Mouse (Mus musculus): ENCODE measurements at regions not wholly inside any gene's neighbourhood (a gene's known extent, or its start where the extent isn't known, plus 50 kb on each side); places are given as distances from the start of the nearest gene placed in this dataset.

DNA sequence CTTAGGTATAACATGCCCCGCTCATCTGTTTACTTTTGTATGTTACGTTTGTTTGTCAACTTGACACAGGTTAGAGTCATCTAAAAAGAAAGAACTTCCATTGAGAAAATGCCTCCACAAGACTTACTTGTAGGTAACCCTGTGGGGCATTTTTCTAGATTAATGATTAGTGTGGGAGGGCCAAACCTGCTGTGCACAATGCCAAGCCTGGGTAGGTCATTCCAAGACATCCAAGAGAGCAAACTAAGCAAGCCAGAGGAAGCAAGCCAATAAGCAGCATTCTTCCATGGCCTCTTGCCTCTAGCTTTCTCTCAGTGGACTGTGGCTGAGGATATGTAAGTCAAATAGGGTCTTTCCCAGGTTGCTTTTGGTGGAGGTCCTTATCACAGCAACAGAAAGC is 54.4 kb upstream of the Ak4 start:
- TF ChIP-seq CTCF (IDR thresholded peaks at IDR 0.05; ENCODE audit: extremely low read depth, insufficient read depth, low read length) (no peak), POLR2A (IDR thresholded peaks at IDR 0.05; ENCODE audit: extremely low read depth, insufficient read depth, low read length) (no peak)

Data from cortical plate, adult 2 months (tissue).